Mouse (Mus musculus) MN1 (cell line): ENCODE measurements at regions not wholly inside any gene's neighbourhood (a gene's known extent, or its start where the extent isn't known, plus 50 kb on each side); places are given as distances from the start of the nearest gene placed in this dataset.
"Not testable (repeated sequence)": the region's sequence is repeated elsewhere in the genome, so short reads cannot be mapped to it uniquely, and the experiment has no call there.

Experiments
- DNase-seq: peaks from one replicate; pipeline ENCODE4 v3.0.0-alpha.2; 2016; ENCODE audit warnings: low spot score

GRCm38 (mm10) chr10:45855514-45855913, 277.9 kb downstream of the Hace1 start:
- DNase-seq = no peak

- DNase-seq = no peak
Measured at GRCm38 (mm10) chr10:45859137-45859536, 281.5 kb downstream of the Hace1 start.

- DNase-seq = no peak
Measured at GRCm38 (mm10) chr10:45859909-45860308, 282.3 kb downstream of the Hace1 start.

- no peak for DNase-seq
Measured at GRCm38 (mm10) chr10:45860696-45861095, 283.1 kb downstream of the Hace1 start.

- DNase-seq = no peak
Measured at GRCm38 (mm10) chr10:45865793-45866192, 288.2 kb downstream of the Hace1 start.

GRCm38 (mm10) chr10:45866860-45867259, 289.2 kb downstream of the Hace1 start:
- no peak for DNase-seq

- DNase-seq = no peak
Measured at GRCm38 (mm10) chr10:45871028-45871427, 293.4 kb downstream of the Hace1 start.

GRCm38 (mm10) chr10:45872007-45872890, 294.6 kb downstream of the Hace1 start:
- no peak for DNase-seq

GRCm38 (mm10) chr10:45873805-45874780, 296.5 kb downstream of the Hace1 start:
- no peak for DNase-seq

- not testable (repeated sequence) for DNase-seq
Measured at GRCm38 (mm10) chr10:45875287-45875686, 297.7 kb downstream of the Hace1 start.

- no peak for DNase-seq
Measured at GRCm38 (mm10) chr10:45883745-45884144, 306.1 kb downstream of the Hace1 start.

GRCm38 (mm10) chr10:45886636-45887035, 309.0 kb downstream of the Hace1 start:
- DNase-seq = no peak

- peak; percentile 33 for DNase-seq
Measured at GRCm38 (mm10) chr10:45888835-45889234, 311.2 kb downstream of the Hace1 start.

GRCm38 (mm10) chr10:45889381-45889951, 311.8 kb downstream of the Hace1 start:
- DNase-seq = peak; percentile 46

GRCm38 (mm10) chr10:45890088-45890626, 312.5 kb downstream of the Hace1 start:
- DNase-seq = peak; percentile 29

GRCm38 (mm10) chr10:45892464-45892863, 314.8 kb downstream of the Hace1 start:
- DNase-seq = no peak

- DNase-seq = peak; percentile 95
Measured at GRCm38 (mm10) chr10:45893894-45894831, 316.5 kb downstream of the Hace1 start.

- peak; percentile 67 for DNase-seq
Measured at GRCm38 (mm10) chr10:45916928-45917327, 339.3 kb downstream of the Hace1 start.

GRCm38 (mm10) chr10:45925746-45926145, 348.1 kb downstream of the Hace1 start:
- no peak for DNase-seq

- DNase-seq = no peak
Measured at GRCm38 (mm10) chr10:45933631-45934310, 356.1 kb downstream of the Hace1 start.
